Mouse (Mus musculus) stomach, postnatal 0 days (tissue): ENCODE results near the gene Gm17651. TPM values are rescaled to one million over a fixed set of nuclear protein-coding genes. Genes with fewer than 3 reads are reported as not detected.

Source experiments
- ATAC-seq: fragments of 200-750 bp; cut with Nextera tagmentation; 2 replicates; pipeline ENCODE4 v1.8.0; 2017; ENCODE audit not compliant: low FRiP score, low TSS enrichment
- DNase-seq: peaks from one replicate; pipeline ENCODE4 v3.0.0-alpha.2; 2016; ENCODE audit warnings: low spot score
- H3K27ac ChIP-seq: fragments of 300-500 bp; sonication (generic); replicated peaks from 2 replicates; pipeline ENCODE4 v1.5.1; 2014; ENCODE audit warnings: mild to moderate bottlenecking, control low read depth
- H3K27me3 ChIP-seq: fragments of 300-500 bp; sonication (generic); 2 replicates; pipeline ENCODE4 v1.6.1; 2014; ENCODE audit warnings: low read length; ENCODE audit not compliant: control insufficient read depth, insufficient read depth
- H3K36me3 ChIP-seq: fragments of 300-500 bp; sonication (generic); 2 replicates; pipeline ENCODE4 v1.6.1; 2014; ENCODE audit warnings: low read length, mixed read lengths; ENCODE audit not compliant: control insufficient read depth, insufficient read depth
- H3K4me1 ChIP-seq: fragments of 300-500 bp; sonication (generic); replicated peaks from 2 replicates; pipeline ENCODE4 v1.6.1; 2014; ENCODE audit warnings: antibody characterized with exemption; ENCODE audit not compliant: control insufficient read depth, insufficient read depth
- H3K4me2 ChIP-seq: fragments of 300-500 bp; sonication (generic); replicated peaks from 2 replicates; pipeline ENCODE4 v1.6.1; 2014; ENCODE audit warnings: low read depth, mild to moderate bottlenecking, control low read depth, moderate library complexity
- H3K4me3 ChIP-seq: fragments of 300-500 bp; sonication (generic); 2 replicates; pipeline ENCODE4 v1.5.1; 2014; ENCODE audit warnings: low read depth, low read length, control low read depth
- H3K9ac ChIP-seq: fragments of 300-500 bp; sonication (generic); 2 replicates; pipeline ENCODE4 v1.6.1; 2014; ENCODE audit warnings: mild to moderate bottlenecking, low read length, control low read depth, mixed read lengths
- H3K9me3 ChIP-seq: fragments of 300-500 bp; sonication (generic); 2 replicates; pipeline ENCODE4 v1.6.1; 2016; ENCODE audit warnings: low read length; ENCODE audit not compliant: control insufficient read depth
- CTCF ChIP-seq: IDR thresholded peaks from 2 replicates; pipeline ENCODE4 v1.5.1; 2016; ENCODE audit warnings: antibody characterized with exemption, low read depth, mild to moderate bottlenecking, moderate library complexity
- EP300 ChIP-seq: optimal IDR thresholded peaks from 2 replicates; pipeline ENCODE3; 2016; ENCODE audit warnings: antibody characterized with exemption
- WGBS: fragments of 180-500 bp; shearing (Covaris S2); extraction: QIAGEN DNeasy Blood & Tissue Kit; methylation state at CpG from one replicate; pipeline ENCODE4 v1.1.7; 2014; 5-methylcytosine and 5-hydroxymethylcytosine counted together
- polyA plus RNA-seq: library from polyadenylated mRNA; unstranded; fragments of >200 nt; fragmentation: Nextera tagmentation; extraction: Ambion mirVana; gene quantifications from 2 replicates; pipeline ENCODE4 v1.2.1, GENCODE M21; 2015

Gene Gm17651
- not detected in 2 replicates for polyA plus RNA-seq

DNA sequence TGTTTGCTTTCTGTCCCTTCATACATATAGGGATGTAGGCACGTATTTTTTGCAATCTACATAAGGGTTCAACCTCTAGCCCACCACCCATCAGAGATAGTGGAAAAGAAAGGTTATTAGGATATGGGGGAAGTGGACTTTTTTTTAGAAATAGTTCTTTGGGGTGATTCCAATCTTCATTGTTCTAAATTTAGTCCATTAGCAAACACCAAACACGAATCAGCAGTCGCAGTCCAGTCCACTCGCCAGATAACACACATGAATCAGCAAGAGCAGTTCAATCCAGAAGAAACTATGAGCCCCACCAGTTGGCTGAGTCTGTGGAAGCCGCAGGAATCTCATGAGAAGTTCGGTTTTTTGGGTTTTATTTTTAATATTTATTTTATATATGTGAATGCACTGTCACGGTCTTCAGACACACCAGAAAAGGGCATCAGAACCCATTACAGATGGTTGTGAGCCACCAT is at the start of gene Gm17651:
Gene Gm17651 (minus strand): TSS at position 51 of the 467 bp plus-strand sequence.
- Histone ChIP-seq H3K9me3 (no peaks in the 10 kb centered on the region), H3K27ac (no peak within 1 kb of the TSS), H3K36me3 (0 out of 2 replicates have a peak, but pooled peaks cover 6% of the 10 kb centered on the region), H3K4me1 (no peaks in the 10 kb centered on the region), H3K4me2 (no peak within 1 kb of the TSS), H3K9ac (no peak within 1 kb of the TSS), H3K27me3 (no peaks in the 10 kb centered on the region), H3K4me3 (no peak within 1 kb of the TSS)
- 72% methylated on average over 7 of the region's 7 CpGs for WGBS
- ATAC-seq (no peak), DNase-seq (no peak)
- no peak for TF ChIP-seq CTCF
- TF ChIP-seq EP300 = no peak

DNA sequence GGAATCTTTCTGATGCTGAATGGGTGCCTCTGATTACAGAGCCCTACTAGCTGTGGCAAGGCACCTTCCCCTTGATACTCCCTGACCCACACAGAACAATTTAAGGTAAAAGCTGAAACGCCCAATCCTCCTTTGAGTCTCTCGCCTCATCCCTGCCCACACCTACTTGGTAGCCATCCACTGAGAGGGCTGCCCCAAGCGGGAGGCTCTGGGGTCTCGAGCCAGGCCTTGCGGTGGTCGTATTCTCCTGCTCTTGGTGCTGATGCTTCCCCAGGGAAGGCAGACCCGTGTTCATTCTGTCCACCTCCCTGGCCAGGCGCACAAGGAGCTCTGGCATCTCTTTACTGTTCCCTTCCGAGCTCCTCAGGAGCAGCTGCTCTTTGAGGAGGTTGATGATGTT is 44.6 kb upstream of the Gm17651 start:
- ATAC-seq (no peak), DNase-seq (no peak)
- H3K4me1 ChIP-seq = no peaks in the 10 kb centered on the region
- no peak overlapping the region for H3K9ac ChIP-seq
- H3K27ac ChIP-seq = no peak overlapping the region
- H3K36me3 ChIP-seq = no peaks in the 10 kb centered on the region
- no peaks in the 10 kb centered on the region for H3K27me3 ChIP-seq
- H3K4me2 ChIP-seq = no peak overlapping the region
- no peak overlapping the region for H3K4me3 ChIP-seq
- 80% methylated on average over 9 of the region's 9 CpGs for WGBS
- 0 out of 2 replicates have a peak, but pooled peaks cover 4% of the 10 kb centered on the region for H3K9me3 ChIP-seq
- no peak for TF ChIP-seq EP300
- TF ChIP-seq CTCF = no peak

DNA sequence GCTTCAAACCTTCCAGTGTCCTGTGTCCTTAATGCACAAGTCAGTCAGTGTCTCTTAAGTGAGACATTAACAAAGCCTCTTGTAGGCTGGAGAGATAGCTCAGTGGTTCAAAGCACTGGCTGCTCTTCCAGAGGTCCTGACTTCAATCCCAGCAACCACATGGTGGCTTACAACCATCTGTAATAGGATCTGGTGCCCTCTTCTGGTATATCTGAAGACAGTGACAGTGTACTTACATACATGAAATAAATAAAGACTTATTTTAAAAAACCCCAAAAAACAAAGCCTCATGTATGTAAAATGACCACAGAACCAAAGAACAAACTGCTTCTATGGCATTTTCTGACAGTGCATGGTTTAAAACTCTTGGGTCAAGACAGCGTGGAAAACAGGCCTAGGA is 41.4 kb upstream of the Gm17651 start:
- Histone ChIP-seq H3K9me3 (no peaks in the 10 kb centered on the region), H3K4me2 (no peak overlapping the region), H3K27me3 (no peaks in the 10 kb centered on the region), H3K36me3 (no peaks in the 10 kb centered on the region), H3K9ac (no peak overlapping the region), H3K4me3 (no peak overlapping the region), H3K4me1 (no peaks in the 10 kb centered on the region), H3K27ac (no peak overlapping the region)
- DNase-seq = no peak
- TF ChIP-seq CTCF (peak; percentile 28; the same call in 1 of the 2 replicates), EP300 (no peak)
- no peak for ATAC-seq
- WGBS = 85% methylated on average over 1 of the region's 1 CpGs

DNA sequence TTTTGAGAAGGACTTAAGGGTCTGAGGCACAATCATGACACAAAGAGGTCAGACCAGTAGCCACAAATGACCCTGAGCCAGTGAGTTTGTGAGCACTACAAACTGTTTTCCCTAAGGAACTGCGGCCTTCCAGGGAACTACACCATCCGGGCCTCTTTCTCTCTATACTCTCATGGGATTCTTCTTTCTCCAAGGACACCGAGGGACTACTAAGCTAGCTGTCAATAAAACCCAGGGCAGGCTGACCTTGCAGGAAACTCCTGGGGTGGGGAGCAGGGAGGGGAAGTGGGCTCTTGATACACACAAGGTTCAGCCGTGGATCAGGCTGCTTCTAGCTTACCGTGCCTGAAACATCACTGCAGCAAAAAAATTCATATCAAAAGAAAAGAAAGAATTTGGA is 36.4 kb upstream of the Gm17651 start:
- no peak for TF ChIP-seq EP300
- TF ChIP-seq CTCF = no peak
- H3K4me1 ChIP-seq = no peaks in the 10 kb centered on the region
- H3K27me3 ChIP-seq = no peaks in the 10 kb centered on the region
- no peaks in the 10 kb centered on the region for H3K9me3 ChIP-seq
- ATAC-seq (no peak), DNase-seq (no peak)
- no peak overlapping the region for H3K27ac ChIP-seq
- H3K36me3 ChIP-seq = no peaks in the 10 kb centered on the region
- WGBS = 49% methylated on average over 5 of the region's 5 CpGs
- no peak overlapping the region for H3K4me2 ChIP-seq
- no peak overlapping the region for H3K9ac ChIP-seq
- H3K4me3 ChIP-seq = no peak overlapping the region

DNA sequence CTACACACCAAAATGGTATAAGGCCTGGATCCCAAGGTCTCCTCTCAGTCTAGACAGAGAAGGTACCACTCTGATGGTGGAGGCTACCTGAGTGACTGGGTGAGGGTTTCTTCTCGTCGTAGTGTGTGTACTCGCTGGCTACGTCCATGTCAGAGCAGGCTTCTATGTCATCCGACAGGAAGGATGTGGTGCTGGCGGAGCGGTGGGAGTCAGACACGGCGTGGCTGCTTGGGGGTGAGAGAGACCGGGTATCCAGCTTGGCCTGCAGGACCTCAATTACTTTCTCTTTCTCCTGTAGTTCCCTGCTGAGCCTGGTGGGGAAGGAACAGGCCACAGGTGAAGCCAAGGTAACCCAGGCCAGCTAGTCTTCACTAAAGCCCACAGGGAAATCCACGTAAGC is 35.6 kb upstream of the Gm17651 start:
- H3K4me3 ChIP-seq = no peak overlapping the region
- 87% methylated on average over 11 of the region's 11 CpGs for WGBS
- no peak overlapping the region for H3K27ac ChIP-seq
- no peaks in the 10 kb centered on the region for H3K36me3 ChIP-seq
- DNase-seq (no peak), ATAC-seq (no peak)
- TF ChIP-seq CTCF (no peak), EP300 (no peak)
- no peaks in the 10 kb centered on the region for H3K27me3 ChIP-seq
- H3K9me3 ChIP-seq = no peaks in the 10 kb centered on the region
- H3K9ac ChIP-seq = no peak overlapping the region
- H3K4me2 ChIP-seq = no peak overlapping the region
- H3K4me1 ChIP-seq = no peaks in the 10 kb centered on the region

DNA sequence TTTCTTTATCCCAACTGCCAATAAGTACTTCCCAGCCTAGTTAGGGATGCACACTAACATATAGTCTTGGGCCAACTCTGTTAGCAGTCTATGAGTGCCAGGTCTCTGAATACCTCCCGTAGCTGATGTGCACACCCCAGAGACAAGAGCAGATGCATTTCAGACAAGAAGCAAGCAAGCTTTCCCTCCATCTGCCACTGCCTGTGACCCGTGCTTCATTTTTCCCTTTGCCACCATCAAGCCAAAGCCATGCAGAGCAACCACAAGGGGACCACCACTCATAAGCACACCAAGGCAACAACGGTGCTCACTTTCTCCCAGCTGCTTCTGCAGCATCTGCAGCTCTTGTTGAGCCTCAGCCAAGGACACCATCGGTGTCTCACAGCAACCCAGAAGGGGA is 32.1 kb upstream of the Gm17651 start:
- H3K4me3 ChIP-seq = no peak overlapping the region
- WGBS = 88% methylated on average over 4 of the region's 4 CpGs
- no peak for ATAC-seq
- no peaks in the 10 kb centered on the region for H3K9me3 ChIP-seq
- no peak overlapping the region for H3K9ac ChIP-seq
- no peaks in the 10 kb centered on the region for H3K27me3 ChIP-seq
- H3K27ac ChIP-seq = no peak overlapping the region
- TF ChIP-seq CTCF (no peak), EP300 (no peak)
- H3K4me2 ChIP-seq = no peak overlapping the region
- DNase-seq = no peak
- no peaks in the 10 kb centered on the region for H3K4me1 ChIP-seq
- no peaks in the 10 kb centered on the region for H3K36me3 ChIP-seq
